Mouse (Mus musculus): Measurements from ENCODE around the gene Plcd3. TPM values are rescaled to one million over a fixed set of nuclear protein-coding genes. Genes with fewer than 3 reads are reported as not detected.

The Plcd3 gene
- total and polyA plus RNA-seq, 3 experiments: 7.1 to 24.3 (median 11.3) TPM

DNA sequence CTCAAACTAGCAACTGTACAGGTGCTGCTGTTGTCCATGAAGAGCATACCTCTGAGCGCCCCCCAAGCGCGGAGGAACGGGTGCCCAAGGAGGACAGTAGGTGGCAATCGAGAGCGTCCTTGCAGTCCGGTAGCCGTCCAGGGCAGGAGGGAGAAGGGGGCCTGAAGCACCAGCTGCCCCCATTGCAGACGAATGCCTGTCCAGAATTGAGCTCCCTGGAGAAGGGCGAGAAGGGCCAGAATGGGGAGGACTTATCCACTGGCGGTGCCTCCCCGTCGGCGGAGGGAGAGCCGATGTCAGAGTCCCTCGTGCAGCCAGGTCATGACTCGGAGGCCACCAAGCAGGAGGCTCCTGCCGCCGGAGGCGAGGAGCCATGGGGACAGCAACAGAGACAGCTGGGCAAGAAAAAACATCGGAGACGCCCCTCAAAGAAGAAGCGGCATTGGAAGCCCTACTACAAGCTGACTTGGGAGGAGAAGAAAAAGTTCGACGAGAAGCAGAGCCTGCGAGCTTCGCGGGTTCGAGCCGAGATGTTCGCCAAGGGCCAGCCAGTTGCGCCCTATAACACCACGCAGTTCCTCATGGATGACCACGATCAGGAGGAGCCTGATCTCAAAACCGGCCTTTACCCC is 15.6 kb upstream of the Plcd3 start:
- Histone ChIP-seq H3K79me2 (replicated peaks; ENCODE audit: control insufficient read depth, extremely low read depth, insufficient read depth, poor library complexity, severe bottlenecking) (peaks cover 22% of the 10 kb centered on the region), H3K36me3 (replicated peaks in 1 of 2; ENCODE audit: control insufficient read depth in 1 of 2, insufficient read depth in 1 of 2, low read length in 1 of 2) (peaks cover 0 to 22% of the 10 kb centered on the region in 2 experiments), H3K27ac (ENCODE audit: insufficient read depth, low read depth) (peak overlapping the region; percentile 72; the same call in 1 of the 2 replicates), H3K4me1 (ENCODE audit: control insufficient read depth in 1 of 2, insufficient read depth in 2 of 2) (peaks cover 6 to 26% of the 10 kb centered on the region in 2 experiments; a peak in 3 of 4 replicates), H3K9me3 (replicated peaks; ENCODE audit: low read length) (no peaks in the 10 kb centered on the region), H3K4me3 (replicated peaks in 1 of 3; ENCODE audit: low read depth in 2 of 3, low read length in 2 of 3, poor library complexity in 1 of 3) (peak overlapping the region; percentile 68 to 69 (median 69)), H3K27me3 (replicated peaks) (no peaks in the 10 kb centered on the region), H3K4me2 (ENCODE audit: insufficient read depth, low read depth, poor library complexity, severe bottlenecking) (peak overlapping the region; percentile 68), H3K9ac (ENCODE audit: insufficient read depth, low read depth) (peak overlapping the region; percentile 59)
- in situ Hi-C loops (cut with MboI; ENCODE audit: low pct_ligation_motif_present, low pct_unique_long_range_greater_than_20kb, low sequenced_read_pairs) (no loop called here), dilution Hi-C loops (cut with MboI; ENCODE audit: extremely low pct_ligation_motif_present, extremely low pct_unique_long_range_greater_than_20kb, low sequenced_read_pairs) (no loop called here)
- peak; percentile 65 for DNase-seq (ENCODE audit: extremely low read depth)
- TF ChIP-seq HCFC1 (IDR thresholded peaks at IDR 0.05; ENCODE audit: low read depth, low read length) (no peak), ELF1 (IDR thresholded peaks at IDR 0.05; ENCODE audit: low read depth, low read length) (no peak), MEF2A (IDR thresholded peaks at IDR 0.05; ENCODE audit: borderline replicate concordance, low read depth, low read length) (0 out of 2 replicates have a peak, but pooled peaks have one; percentile 16), MAFK (IDR thresholded peaks at IDR 0.05; ENCODE audit: insufficient replicate concordance, low read length) (no peak), RCOR1 (conservative IDR thresholded peaks at IDR 0.05; ENCODE audit: low read depth, low read length) (no peak), JUND (conservative IDR thresholded peaks at IDR 0.05; ENCODE audit: low read depth, low read length) (no peak), CHD2 (IDR thresholded peaks at IDR 0.05; ENCODE audit: low read length) (no peak), CTCF (conservative IDR thresholded peaks at IDR 0.05 in 1 of 2, IDR thresholded peaks at IDR 0.05 in 1 of 2; ENCODE audit: low read depth in 2 of 2, low read length in 2 of 2) (peak in 1 of 2 experiments; percentile 87; a peak in 2 of 4 replicates), MAZ (IDR thresholded peaks at IDR 0.05; ENCODE audit: low read depth, low read length) (peak; percentile 61), SIN3A (IDR thresholded peaks at IDR 0.05; ENCODE audit: low read length) (peak; percentile 60), ZNF384 (IDR thresholded peaks at IDR 0.05; ENCODE audit: low read depth, low read length) (no peak), USF2 (conservative IDR thresholded peaks at IDR 0.05; ENCODE audit: low read depth, low read length) (no peak), E2F4 (IDR thresholded peaks at IDR 0.05; ENCODE audit: insufficient replicate concordance, low read depth, low read length) (no peak), MYC (IDR thresholded peaks at IDR 0.05; ENCODE audit: low read depth, low read length) (no peak), CHD1 (IDR thresholded peaks at IDR 0.05; ENCODE audit: low read depth, low read length) (no peak), ZKSCAN1 (IDR thresholded peaks at IDR 0.05; ENCODE audit: borderline replicate concordance, low read depth, low read length) (no peak), PAX5 (IDR thresholded peaks at IDR 0.05; ENCODE audit: low read length) (no peak), POLR2A (IDR thresholded peaks at IDR 0.05; ENCODE audit: low read depth, low read length) (no peak), NELFE (IDR thresholded peaks at IDR 0.05; ENCODE audit: low read depth, low read length) (no peak), TCF12 (IDR thresholded peaks at IDR 0.05; ENCODE audit: low read depth, low read length) (peak; percentile 15; the same call in 1 of the 2 replicates), UBTF (IDR thresholded peaks at IDR 0.05; ENCODE audit: low read depth, low read length) (0 out of 2 replicates have a peak, but pooled peaks have one; percentile 92), IRF4 (IDR thresholded peaks at IDR 0.05; ENCODE audit: low read depth, low read length) (no peak; the same call in 1 of the 2 replicates), KAT2A (IDR thresholded peaks at IDR 0.05; ENCODE audit: insufficient replicate concordance, low read length) (no peak), RAD21 (IDR thresholded peaks at IDR 0.05; ENCODE audit: low read depth, low read length) (peak; percentile 55), GABPA (IDR thresholded peaks at IDR 0.05; ENCODE audit: insufficient replicate concordance, low read depth, low read length) (no peak), SMC3 (IDR thresholded peaks at IDR 0.05; ENCODE audit: low read depth, low read length) (peak; percentile 68), NRF1 (IDR thresholded peaks at IDR 0.05; ENCODE audit: low read depth, low read length) (no peak; the same call in 1 of the 2 replicates), EP300 (IDR thresholded peaks at IDR 0.05; ENCODE audit: low read length) (no peak), POLR2AphosphoS2 (IDR thresholded peaks at IDR 0.05; ENCODE audit: low read depth, low read length) (peak; percentile 3; the same call in 1 of the 2 replicates), ZC3H11A (IDR thresholded peaks at IDR 0.05; ENCODE audit: low read depth, low read length) (no peak), ETS1 (conservative IDR thresholded peaks at IDR 0.05; ENCODE audit: low read depth, low read length) (no peak), USF1 (IDR thresholded peaks at IDR 0.05; ENCODE audit: low read depth, low read length) (no peak), TBP (conservative IDR thresholded peaks at IDR 0.05; ENCODE audit: low read depth, low read length) (0 out of 2 replicates have a peak, but pooled peaks have one; percentile 35), ZMIZ1 (IDR thresholded peaks at IDR 0.05; ENCODE audit: low read depth, low read length) (no peak), JUN (IDR thresholded peaks at IDR 0.05; ENCODE audit: insufficient read depth, low read depth, low read length) (no peak), MAX (IDR thresholded peaks at IDR 0.05; ENCODE audit: low read length) (no peak), MXI1 (IDR thresholded peaks at IDR 0.05; ENCODE audit: low read depth, low read length) (peak; percentile 58), BHLHE40 (IDR thresholded peaks at IDR 0.05; ENCODE audit: low read depth, low read length) (no peak)

All from CH12.LX (cell line).